In the genomic region with DNA sequence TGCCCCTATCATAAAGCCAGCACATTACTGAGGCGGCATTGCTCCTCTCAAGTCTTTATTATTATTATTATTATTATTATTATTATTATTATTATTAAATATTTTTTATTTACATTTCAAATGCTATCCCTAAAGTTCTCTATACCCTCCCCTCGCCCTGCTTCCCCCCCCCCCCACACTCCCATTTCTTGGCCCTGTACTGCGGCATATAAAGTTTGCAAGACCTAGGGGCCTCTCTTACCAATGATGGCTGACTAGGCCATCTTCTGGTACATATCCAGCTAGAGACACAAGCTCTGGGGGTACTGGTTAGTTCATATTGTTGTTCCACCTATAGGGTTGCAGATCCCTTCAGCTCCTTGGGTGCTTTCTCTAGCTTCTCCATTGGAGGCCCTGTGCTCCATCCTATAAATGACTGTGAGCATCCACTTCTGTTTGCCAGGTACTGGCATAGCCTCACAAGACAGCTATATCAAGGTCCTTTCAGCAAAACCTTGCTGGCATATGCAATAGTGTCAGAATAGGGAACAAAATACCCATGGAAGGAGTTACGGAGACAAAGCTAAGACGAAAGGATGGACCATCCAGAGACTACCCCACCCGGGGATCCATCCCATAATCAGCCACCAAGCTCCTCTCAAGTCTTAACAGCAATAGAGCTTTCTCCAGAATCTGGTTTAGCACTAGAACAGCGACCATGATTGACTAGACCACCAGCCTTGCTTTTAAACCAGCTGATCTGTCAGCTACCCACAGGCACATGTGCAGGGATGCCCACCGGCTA, we compare ENCODE assay signal across 22 mouse cellular contexts. TPM values are rescaled to one million over a fixed set of nuclear protein-coding genes. Genes with fewer than 3 reads are reported as not detected.
DNase-seq lines count a peak whose midpoint lies in the region; ATAC-seq lines count a peak whose summit lies in the region.
"Not testable (repeated sequence)": the region's sequence is repeated elsewhere in the genome, so short reads cannot be mapped to it uniquely, and the experiment has no call there.
"Had no signal": no experiment of that assay in that cellular context is flagged by ENCODE, and none has a peak within 500 bp of the region (broad histone marks: within the 10 kb centered on the region; RNA-seq: fewer than 3 reads in every experiment).

No protein-coding gene starts in this region.

- WGBS in embryonic facial prominence, embryonic 13.5 days: 74% methylated on average over 8 of the region's 8 CpGs
- 74% methylated on average over 8 of the region's 8 CpGs for WGBS in heart, embryonic 10.5 days
- 82% methylated on average over 7 of the region's 8 CpGs for WGBS in hindbrain, embryonic 11.5 days
- 81% methylated on average over 8 of the region's 8 CpGs for WGBS in kidney, embryonic 15.5 days
- WGBS in liver, embryonic 11.5 days: 76% methylated on average over 7 of the region's 8 CpGs
- 75% methylated on average over 7 of the region's 8 CpGs for WGBS in midbrain, embryonic 14.5 days
- 79% methylated on average over 8 of the region's 8 CpGs for WGBS in stomach, embryonic 15.5 days

- H3K9ac ChIP-seq in embryonic facial prominence, embryonic 13.5 days; hindbrain, embryonic 11.5 days (ENCODE audit: low read depth, low read length); kidney, embryonic 15.5 days; liver, embryonic 11.5 days (ENCODE audit: low read depth, low read length); midbrain, embryonic 14.5 days (replicated peaks; ENCODE audit: low read length); stomach, embryonic 15.5 days: not testable (repeated sequence)

- not testable (repeated sequence) for H3K4me1 ChIP-seq in embryonic facial prominence, embryonic 13.5 days; heart, embryonic 10.5 days; hindbrain, embryonic 11.5 days (replicated peaks; ENCODE audit: control insufficient read depth, insufficient read depth, low read length); kidney, embryonic 15.5 days; liver, embryonic 11.5 days (replicated peaks; ENCODE audit: control insufficient read depth, insufficient read depth, low read length); midbrain, embryonic 14.5 days (ENCODE audit: control insufficient read depth, insufficient read depth, low read length); stomach, embryonic 15.5 days

- peak; percentile 69 for DNase-seq in heart, embryonic 10.5 days (ENCODE audit: low spot score)
- DNase-seq in hindbrain, embryonic 11.5 days (ENCODE audit: low spot score); liver, embryonic 11.5 days (ENCODE audit: low spot score); midbrain, embryonic 14.5 days: not testable (repeated sequence)

- H3K4me3 ChIP-seq in embryonic facial prominence, embryonic 13.5 days; heart, embryonic 10.5 days; hindbrain, embryonic 11.5 days (ENCODE audit: low read depth, low read length); kidney, embryonic 15.5 days (replicated peaks); liver, embryonic 11.5 days (ENCODE audit: low read depth, low read length); midbrain, embryonic 14.5 days (replicated peaks; ENCODE audit: low read depth, low read length); stomach, embryonic 15.5 days (replicated peaks): not testable (repeated sequence)

- peaks cover 14% of the 10 kb centered on the region; the same call in 1 of the 2 replicates for H3K9me3 ChIP-seq in embryonic facial prominence, embryonic 13.5 days
- peaks cover 17% of the 10 kb centered on the region for H3K9me3 ChIP-seq in heart, embryonic 10.5 days
- not testable (repeated sequence) for H3K9me3 ChIP-seq in hindbrain, embryonic 11.5 days (ENCODE audit: control insufficient read depth, low read length); liver, embryonic 11.5 days (ENCODE audit: control insufficient read depth, low read length); stomach, embryonic 15.5 days
- peaks cover 16% of the 10 kb centered on the region for H3K9me3 ChIP-seq in kidney, embryonic 15.5 days (replicated peaks)
- H3K9me3 ChIP-seq in midbrain, embryonic 14.5 days (ENCODE audit: control insufficient read depth, low read length): peaks cover 15% of the 10 kb centered on the region

- peak; percentile 67; the same call in 1 of the 2 replicates for ATAC-seq in embryonic facial prominence, embryonic 13.5 days (ENCODE audit: insufficient number of reproducible peaks, insufficient read depth, low FRiP score, low TSS enrichment, low read depth)
- ATAC-seq in hindbrain, embryonic 11.5 days (ENCODE audit: low FRiP score): peak; percentile 75
- ATAC-seq in kidney, embryonic 15.5 days (replicated peaks; ENCODE audit: low FRiP score): peak; percentile 66; the same call in 1 of the 2 replicates
- peak; percentile 54; the same call in 1 of the 2 replicates for ATAC-seq in liver, embryonic 11.5 days (replicated peaks; ENCODE audit: low FRiP score)
- ATAC-seq in midbrain, embryonic 14.5 days (ENCODE audit: low FRiP score, low TSS enrichment): peak; percentile 77; the same call in 1 of the 2 replicates
- peak; percentile 68; the same call in 1 of the 2 replicates for ATAC-seq in stomach, embryonic 15.5 days (ENCODE audit: insufficient read depth, low FRiP score, low read depth)

- not testable (repeated sequence) for H3K36me3 ChIP-seq in embryonic facial prominence, embryonic 13.5 days; heart, embryonic 10.5 days; hindbrain, embryonic 11.5 days (ENCODE audit: control insufficient read depth, insufficient read depth, low read length); kidney, embryonic 15.5 days; liver, embryonic 11.5 days (ENCODE audit: control insufficient read depth, insufficient read depth, low read length); midbrain, embryonic 14.5 days (ENCODE audit: control insufficient read depth, insufficient read depth, low read length); stomach, embryonic 15.5 days

- not testable (repeated sequence) for H3K27ac ChIP-seq in embryonic facial prominence, embryonic 13.5 days; heart, embryonic 10.5 days; hindbrain, embryonic 11.5 days (ENCODE audit: low read depth, low read length); kidney, embryonic 15.5 days; liver, embryonic 11.5 days (ENCODE audit: low read depth, low read length); midbrain, embryonic 14.5 days (replicated peaks; ENCODE audit: low read depth, low read length); stomach, embryonic 15.5 days

- not testable (repeated sequence) for H3K27me3 ChIP-seq in embryonic facial prominence, embryonic 13.5 days; heart, embryonic 10.5 days (ENCODE audit: insufficient read depth, poor library complexity, severe bottlenecking); hindbrain, embryonic 11.5 days (ENCODE audit: control insufficient read depth, insufficient read depth, low read length); kidney, embryonic 15.5 days; liver, embryonic 11.5 days (replicated peaks; ENCODE audit: control insufficient read depth, insufficient read depth, low read length); midbrain, embryonic 14.5 days (ENCODE audit: control insufficient read depth, insufficient read depth, low read length); stomach, embryonic 15.5 days (replicated peaks)

- not testable (repeated sequence) for H3K4me2 ChIP-seq in embryonic facial prominence, embryonic 13.5 days; hindbrain, embryonic 11.5 days (replicated peaks; ENCODE audit: low read depth, low read length); kidney, embryonic 15.5 days; liver, embryonic 11.5 days; midbrain, embryonic 14.5 days (ENCODE audit: low read length); stomach, embryonic 15.5 days

RNA-seq across cellular contexts. Expression of a gene that starts 11.8 kb away (rescaled TPM):
- polyA plus RNA-seq in embryonic facial prominence, embryonic 13.5 days (2015; fragmentation: Nextera tagmentation; extraction: Ambion mirVana): not detected in 2 replicates
- not detected in 2 replicates for polyA plus RNA-seq in heart, embryonic 10.5 days (2016; fragmentation: Nextera tagmentation; extraction: Ambion mirVana)
- polyA plus RNA-seq in hindbrain, embryonic 11.5 days (2014; fragmentation: Nextera tagmentation; extraction: Ambion mirVana): not detected in 2 replicates
- not detected in 2 replicates for polyA plus RNA-seq in kidney, embryonic 15.5 days (2015; fragmentation: Nextera tagmentation; extraction: Ambion mirVana)
- polyA plus RNA-seq in liver, embryonic 11.5 days (2014; fragmentation: Nextera tagmentation; extraction: Ambion mirVana): not detected in 2 replicates
- polyA plus RNA-seq in midbrain, embryonic 14.5 days (2014; fragmentation: Nextera tagmentation; extraction: Ambion mirVana): not detected in 2 replicates
- not detected in 2 replicates for polyA plus RNA-seq in stomach, embryonic 15.5 days (2015; fragmentation: Nextera tagmentation; extraction: Ambion mirVana)
- polyA plus RNA-seq: CD4-positive, CD25-positive, alpha-beta regulatory T cell, adult 4 months; forebrain, embryonic 15.5 days; frontal cortex, adult 2 months; heart, embryonic 16.5 days; hindbrain, embryonic 16.5 days; intestine, embryonic 15.5 days; kidney, adult 2 months; large intestine, adult 2 months; liver, adult 2 months; liver, embryonic 16.5 days; lung, embryonic 16.5 days; midbrain, embryonic 15.5 days; neural tube, embryonic 11.5 days; spleen, adult 2 months; urinary bladder, adult 2 months had no signal

RNA-seq across cellular contexts. Expression of a gene that starts 42.2 kb away (rescaled TPM):
- polyA plus RNA-seq in embryonic facial prominence, embryonic 13.5 days (2015; fragmentation: Nextera tagmentation; extraction: Ambion mirVana): not detected in 2 replicates
- not detected in 2 replicates for polyA plus RNA-seq in heart, embryonic 10.5 days (2016; fragmentation: Nextera tagmentation; extraction: Ambion mirVana)
- polyA plus RNA-seq in hindbrain, embryonic 11.5 days (2014; fragmentation: Nextera tagmentation; extraction: Ambion mirVana): not detected in 2 replicates
- polyA plus RNA-seq in kidney, embryonic 15.5 days (2015; fragmentation: Nextera tagmentation; extraction: Ambion mirVana): not detected in 2 replicates
- polyA plus RNA-seq in liver, embryonic 11.5 days (2014; fragmentation: Nextera tagmentation; extraction: Ambion mirVana): not detected in 2 replicates
- polyA plus RNA-seq in midbrain, embryonic 14.5 days (2014; fragmentation: Nextera tagmentation; extraction: Ambion mirVana): not detected in 2 replicates
- not detected in 2 replicates for polyA plus RNA-seq in stomach, embryonic 15.5 days (2015; fragmentation: Nextera tagmentation; extraction: Ambion mirVana)
- polyA plus RNA-seq: CD4-positive, CD25-positive, alpha-beta regulatory T cell, adult 4 months; forebrain, embryonic 15.5 days; frontal cortex, adult 2 months; heart, embryonic 16.5 days; hindbrain, embryonic 16.5 days; intestine, embryonic 15.5 days; kidney, adult 2 months; large intestine, adult 2 months; liver, adult 2 months; liver, embryonic 16.5 days; lung, embryonic 16.5 days; midbrain, embryonic 15.5 days; neural tube, embryonic 11.5 days; spleen, adult 2 months; urinary bladder, adult 2 months had no signal

RNA-seq across cellular contexts. Expression of a gene that starts 52.3 kb away (rescaled TPM):
- polyA plus RNA-seq in embryonic facial prominence, embryonic 13.5 days (2015; fragmentation: Nextera tagmentation; extraction: Ambion mirVana): not detected in 2 replicates
- not detected in 2 replicates for polyA plus RNA-seq in heart, embryonic 10.5 days (2016; fragmentation: Nextera tagmentation; extraction: Ambion mirVana)
- not detected in 2 replicates for polyA plus RNA-seq in hindbrain, embryonic 11.5 days (2014; fragmentation: Nextera tagmentation; extraction: Ambion mirVana)
- polyA plus RNA-seq in kidney, embryonic 15.5 days (2015; fragmentation: Nextera tagmentation; extraction: Ambion mirVana): not detected in 2 replicates
- not detected in 2 replicates for polyA plus RNA-seq in liver, embryonic 11.5 days (2014; fragmentation: Nextera tagmentation; extraction: Ambion mirVana)
- polyA plus RNA-seq in midbrain, embryonic 14.5 days (2014; fragmentation: Nextera tagmentation; extraction: Ambion mirVana): not detected in 2 replicates
- not detected in 2 replicates for polyA plus RNA-seq in stomach, embryonic 15.5 days (2015; fragmentation: Nextera tagmentation; extraction: Ambion mirVana)
- polyA plus RNA-seq: CD4-positive, CD25-positive, alpha-beta regulatory T cell, adult 4 months; forebrain, embryonic 15.5 days; frontal cortex, adult 2 months; heart, embryonic 16.5 days; hindbrain, embryonic 16.5 days; intestine, embryonic 15.5 days; kidney, adult 2 months; large intestine, adult 2 months; liver, adult 2 months; liver, embryonic 16.5 days; lung, embryonic 16.5 days; midbrain, embryonic 15.5 days; neural tube, embryonic 11.5 days; spleen, adult 2 months; urinary bladder, adult 2 months had no signal
